Comparison of ENCODE assay signal across 25 mouse cellular contexts in genomic region chr2:132639337-132639736, GRCm38 (mm10). TPM values are rescaled to one million over a fixed set of nuclear protein-coding genes. Genes with fewer than 3 reads are reported as not detected.
DNase-seq lines count a peak whose midpoint lies in the region; ATAC-seq and TF ChIP-seq lines count a peak whose summit lies in the region.
"Had no signal": no experiment of that assay in that cellular context is flagged by ENCODE, and none has a peak within 500 bp of the region (broad histone marks: within the 10 kb centered on the region; RNA-seq: fewer than 3 reads in every experiment).

No protein-coding gene starts in this region.

- peak; percentile 73 for ATAC-seq in liver, postnatal 0 days
- ATAC-seq in heart, embryonic 16.5 days (replicated peaks; ENCODE audit: extremely low read depth, insufficient read depth, low FRiP score) = peak; percentile 58; the same call in 1 of the 2 replicates
- ATAC-seq in granulocyte monocyte progenitor cell, adult 5-6 weeks (replicated peaks; ENCODE audit: poor library complexity, severe bottlenecking) = no peak
- ATAC-seq: forebrain, embryonic 15.5 days; inflammation-experienced regulatory T-cells, adult 6 months; midbrain, embryonic 15.5 days had no signal

- intact Hi-C loops in gastrocnemius, postnatal 14 days (cut with DNase I; ENCODE audit: low total_unique reads) = no loop called here

- H3K4me3 ChIP-seq in liver, postnatal 0 days (ENCODE audit: low read depth, low read length) = no peak overlapping the region
- H3K4me3 ChIP-seq in heart, embryonic 16.5 days (ENCODE audit: low read length) = no peak overlapping the region
- H3K4me3 ChIP-seq: embryonic facial prominence, embryonic 10.5 days; forebrain, embryonic 15.5 days; heart, embryonic 15.5 days; liver, embryonic 13.5 days; midbrain, embryonic 15.5 days; myocyte; stomach, embryonic 15.5 days had no signal

- H3K4me2 ChIP-seq in liver, postnatal 0 days (ENCODE audit: low read depth, low read length) = no peak overlapping the region
- no peak overlapping the region for H3K4me2 ChIP-seq in heart, embryonic 16.5 days (ENCODE audit: low read depth, low read length)
- H3K4me2 ChIP-seq: forebrain, embryonic 15.5 days; heart, embryonic 15.5 days; hindbrain, embryonic 14.5 days; liver, embryonic 13.5 days; lung, embryonic 14.5 days; midbrain, embryonic 15.5 days; stomach, embryonic 15.5 days had no signal

- no peaks in the 10 kb centered on the region for H3K9me3 ChIP-seq in liver, postnatal 0 days (ENCODE audit: low read length)
- H3K9me3 ChIP-seq in heart, embryonic 16.5 days (replicated peaks; ENCODE audit: control insufficient read depth, low read length) = no peaks in the 10 kb centered on the region; the same call in 1 of the 2 replicates
- H3K9me3 ChIP-seq: embryonic facial prominence, embryonic 10.5 days; forebrain, embryonic 15.5 days; heart, embryonic 15.5 days; liver, embryonic 13.5 days; midbrain, embryonic 15.5 days; stomach, embryonic 15.5 days had no signal

- peaks cover 8% of the 10 kb centered on the region; the same call in 1 of the 2 replicates for H3K4me1 ChIP-seq in liver, postnatal 0 days (ENCODE audit: insufficient read depth)
- peaks cover 7% of the 10 kb centered on the region; the same call in 1 of the 2 replicates for H3K4me1 ChIP-seq in heart, embryonic 16.5 days (ENCODE audit: control insufficient read depth, insufficient read depth, low read length)
- H3K4me1 ChIP-seq: embryonic facial prominence, embryonic 10.5 days; forebrain, embryonic 15.5 days; midbrain, embryonic 15.5 days; stomach, embryonic 15.5 days had no signal

- H3K36me3 ChIP-seq in liver, postnatal 0 days (replicated peaks; ENCODE audit: insufficient read depth, low read length) = no peaks in the 10 kb centered on the region
- no peaks in the 10 kb centered on the region for H3K36me3 ChIP-seq in heart, embryonic 16.5 days (ENCODE audit: control insufficient read depth, insufficient read depth)
- H3K36me3 ChIP-seq: embryonic facial prominence, embryonic 10.5 days; forebrain, embryonic 15.5 days; heart, embryonic 15.5 days; liver, embryonic 13.5 days; midbrain, embryonic 15.5 days; stomach, embryonic 15.5 days had no signal

- TF ChIP-seq CTCF in liver, postnatal 0 days (IDR thresholded peaks at IDR 0.05; ENCODE audit: low read depth) = no peak

- peak; percentile 40 for DNase-seq in gastrocnemius, postnatal 25 days
- no peak for DNase-seq in gastrocnemius, postnatal 14 days
- no peak for DNase-seq in liver, postnatal 0 days
- no peak for DNase-seq in liver
- peak; percentile 90 for DNase-seq in skeletal muscle tissue, adult 2 months (ENCODE audit: low read depth, low spot score)
- DNase-seq: adrenal gland, postnatal 25 days; cerebellum, adult 9-11 months; kidney, adult 2 months; kidney, postnatal 10 days; liver, embryonic 13.5 days; lung, embryonic 14.5 days; lung, postnatal 4 days; right cerebral cortex, adult 18-20 months; right cerebral cortex, postnatal 4 days; thymus, postnatal 25 days had no signal

- TF ChIP-seq EP300 in liver, postnatal 0 days (IDR thresholded peaks at IDR 0.05; ENCODE audit: low read depth) = no peak

- no peaks in the 10 kb centered on the region for H3K27me3 ChIP-seq in liver, postnatal 0 days (ENCODE audit: insufficient read depth, low read length)
- no peaks in the 10 kb centered on the region for H3K27me3 ChIP-seq in heart, embryonic 16.5 days (ENCODE audit: control insufficient read depth, insufficient read depth, low read length)
- H3K27me3 ChIP-seq: forebrain, embryonic 15.5 days; heart, embryonic 15.5 days; liver, embryonic 13.5 days; midbrain, embryonic 15.5 days; stomach, embryonic 15.5 days had no signal

- WGBS in liver, postnatal 0 days (ENCODE audit: insufficient replicate concordance) = 63% methylated on average over 7 of the region's 7 CpGs
- 33% methylated on average over 7 of the region's 7 CpGs for whole genome bisulfite sequencing in heart, embryonic 16.5 days

- no peak overlapping the region for H3K27ac ChIP-seq in liver, postnatal 0 days (ENCODE audit: low read depth)
- H3K27ac ChIP-seq in heart, embryonic 16.5 days (ENCODE audit: low read length) = no peak overlapping the region
- H3K27ac ChIP-seq: embryonic facial prominence, embryonic 10.5 days; forebrain, embryonic 15.5 days; heart, embryonic 15.5 days; hindbrain, embryonic 14.5 days; liver, embryonic 13.5 days; midbrain, embryonic 15.5 days; stomach, embryonic 15.5 days had no signal

- no peak overlapping the region for H3K9ac ChIP-seq in liver, postnatal 0 days (replicated peaks)
- no peak overlapping the region for H3K9ac ChIP-seq in heart, embryonic 16.5 days (ENCODE audit: low read length)
- H3K9ac ChIP-seq: forebrain, embryonic 15.5 days; heart, embryonic 15.5 days; hindbrain, embryonic 14.5 days; liver, embryonic 13.5 days; lung, embryonic 14.5 days; midbrain, embryonic 15.5 days; stomach, embryonic 15.5 days had no signal

RNA-seq across cellular contexts. Expression of gene Shld1, which starts 47.4 kb away (rescaled TPM):
- total RNA-seq in gastrocnemius, postnatal 25 days (2021) = 1 to 10 TPM; 5.0 TPM
- 1 to 10 TPM; 3.1 to 3.2 TPM for total RNA-seq in gastrocnemius, postnatal 14 days (2021)
- 9.5 and 11.1 TPM in 2 replicates for polyA plus RNA-seq in liver, postnatal 0 days (2015; fragmentation: Nextera tagmentation; extraction: Ambion mirVana)
- polyA plus RNA-seq in heart, embryonic 16.5 days (2015; fragmentation: Nextera tagmentation; extraction: Ambion mirVana) = 11.4 and 11.5 TPM in 2 replicates
- 5.2 and 7.5 TPM in 2 replicates for total RNA-seq in granulocyte monocyte progenitor cell, adult 5-6 weeks (2014; fragmentation: Nextera tagmentation)
- total RNA-seq in granulocyte monocyte progenitor cell, adult 5-6 weeks (2017) = 10.3 and 11.0 TPM in 2 replicates

RNA-seq across cellular contexts. Expression of gene Gpcpd1, which starts 51.8 kb away (rescaled TPM):
- total RNA-seq in gastrocnemius, postnatal 25 days (2021) = 100 to 1,000 TPM; 110 to 147 TPM
- total RNA-seq in gastrocnemius, postnatal 14 days (2021) = 10 to 100 TPM; 68.7 to 92.7 TPM
- polyA plus RNA-seq in liver, postnatal 0 days (2015; fragmentation: Nextera tagmentation; extraction: Ambion mirVana) = 65.0 and 65.8 TPM in 2 replicates
- polyA plus RNA-seq in heart, embryonic 16.5 days (2015; fragmentation: Nextera tagmentation; extraction: Ambion mirVana) = 25.4 and 28.8 TPM in 2 replicates
- total RNA-seq in granulocyte monocyte progenitor cell, adult 5-6 weeks (2014; fragmentation: Nextera tagmentation) = 19.9 and 26.1 TPM in 2 replicates
- total RNA-seq in granulocyte monocyte progenitor cell, adult 5-6 weeks (2017) = 24.4 and 24.5 TPM in 2 replicates

Comparison
In these comparisons a context has a peak if more than half of its experiments do, and no peak if none do; other contexts are left out.
1. DNase-seq: peak in gastrocnemius, postnatal 25 days (single experiment) and skeletal muscle tissue, adult 2 months (single experiment); none in gastrocnemius, postnatal 14 days (single experiment), liver, postnatal 0 days (single experiment) and liver (single experiment).